Mouse (Mus musculus): ENCODE data around the gene Ddx46. TPM values are rescaled to one million over a fixed set of nuclear protein-coding genes. Genes with fewer than 3 reads are reported as not detected.

Ddx46 gene
- polyA plus RNA-seq, 1 experiment = 1.9 TPM

GRCm38 (mm10) chr13:55727839-55728238 lies 93.0 kb downstream of the Ddx46 start:
- Histone ChIP-seq H3K9me3 (ENCODE audit: control insufficient read depth, low read length) (no peaks in the 10 kb centered on the region), H3K4me1 (ENCODE audit: control insufficient read depth) (peaks cover 24% of the 10 kb centered on the region), H3K4me3 (replicated peaks) (peak overlapping the region; percentile 86), H3K27me3 (ENCODE audit: control insufficient read depth) (no peaks in the 10 kb centered on the region), H3K36me3 (ENCODE audit: control insufficient read depth) (peaks cover 11% of the 10 kb centered on the region)
- TF ChIP-seq TAL1 (IDR thresholded peaks at IDR 0.05; ENCODE audit: low read length) (no peak), GATA1 (IDR thresholded peaks at IDR 0.05; ENCODE audit: low read length) (no peak)

- no peak overlapping the region for H3K4me3 ChIP-seq (replicated peaks)
- H3K27me3 ChIP-seq (ENCODE audit: control insufficient read depth) = no peaks in the 10 kb centered on the region
- H3K36me3 ChIP-seq (ENCODE audit: control insufficient read depth) = peaks cover 12% of the 10 kb centered on the region
- TF ChIP-seq TAL1 (IDR thresholded peaks at IDR 0.05; ENCODE audit: low read length) = no peak
- no peaks in the 10 kb centered on the region for H3K9me3 ChIP-seq (ENCODE audit: control insufficient read depth, low read length)
- peaks cover 24% of the 10 kb centered on the region for H3K4me1 ChIP-seq (ENCODE audit: control insufficient read depth)
Measured at GRCm38 (mm10) chr13:55730716-55731115, 95.9 kb downstream of the Ddx46 start.

Other genes with a start within 250 kb of the Ddx46 start
- gene Slc34a1, start 236.8 kb upstream of the Ddx46 start, polyA plus RNA-seq (2012) = not detected in 2 replicates
- not detected in 2 replicates for gene Pfn3, start 219.8 kb upstream of the Ddx46 start, polyA plus RNA-seq (2012)
- 0.09 and 0.25 TPM in 2 replicates for gene F12, start 208.2 kb upstream of the Ddx46 start, polyA plus RNA-seq (2012)
- gene Grk6, start 190.0 kb upstream of the Ddx46 start, polyA plus RNA-seq (2012) = 9.5 and 10.2 TPM in 2 replicates
- 0.08 and 0.23 TPM in 2 replicates for gene Prr7, start 170.8 kb upstream of the Ddx46 start, polyA plus RNA-seq (2012)
- gene Dbn1, start 146.9 kb upstream of the Ddx46 start, polyA plus RNA-seq (2012) = 0.05 and 0.06 TPM in 2 replicates
- 1.9 and 3.0 TPM in 2 replicates for gene Pdlim7, start 121.4 kb upstream of the Ddx46 start, polyA plus RNA-seq (2012)
- gene Dok3, start 105.7 kb upstream of the Ddx46 start, polyA plus RNA-seq (2012) = 0.54 and 0.67 TPM in 2 replicates
- 4.7 and 5.2 TPM in 2 replicates for gene Ddx41, start 98.4 kb upstream of the Ddx46 start, polyA plus RNA-seq (2012)
- gene Fam193b, start 63.9 kb upstream of the Ddx46 start, polyA plus RNA-seq (2012) = 9.1 and 10.2 TPM in 2 replicates
- gene Tmed9, start 61.3 kb upstream of the Ddx46 start, polyA plus RNA-seq (2012) = 9.5 and 12.0 TPM in 2 replicates
- gene B4galt7, start 35.1 kb upstream of the Ddx46 start, polyA plus RNA-seq (2012) = 0.39 and 0.50 TPM in 2 replicates
- gene Caml, start 12.0 kb upstream of the Ddx46 start, polyA plus RNA-seq (2012) = 1.9 and 2.3 TPM in 2 replicates
- gene B230219D22Rik, start 58.1 kb downstream of the Ddx46 start, polyA plus RNA-seq (2012) = 0.18 and 0.29 TPM in 2 replicates
- gene Txndc15, start 79.6 kb downstream of the Ddx46 start, polyA plus RNA-seq (2012) = 0.82 and 0.99 TPM in 2 replicates
- 6.2 and 8.4 TPM in 2 replicates for gene Pcbd2, start 92.3 kb downstream of the Ddx46 start, polyA plus RNA-seq (2012)
- gene Catsper3, start 149.5 kb downstream of the Ddx46 start, polyA plus RNA-seq (2012) = not detected in 2 replicates
- gene Pitx1, start 201.2 kb downstream of the Ddx46 start, polyA plus RNA-seq (2012) = 0.02 TPM in 1 of 2 replicates, not detected in the other

All from erythroblast, embryonic 14.5 days (primary cell).